Mouse (Mus musculus): Measurements from ENCODE around the gene Fam129a.

Fam129a gene

GRCm38 (mm10) chr1:151699363-151699762 lies 128.4 kb downstream of the Fam129a start:
- no peak for DNase-seq (ENCODE audit: low spot score)

- no peak for DNase-seq (ENCODE audit: low spot score)
These were observed 131.8 kb downstream of the Fam129a start for GRCm38 (mm10) chr1:151702816-151703215.

GRCm38 (mm10) chr1:151705723-151706396 lies 134.9 kb downstream of the Fam129a start:
- DNase-seq (ENCODE audit: low spot score), result peak; percentile 45

- DNase-seq (ENCODE audit: low spot score), result no peak
These were observed 135.4 kb downstream of the Fam129a start for GRCm38 (mm10) chr1:151706397-151706752.

GRCm38 (mm10) chr1:151708966-151709733 lies 138.2 kb downstream of the Fam129a start:
- no peak for DNase-seq (ENCODE audit: low spot score)

GRCm38 (mm10) chr1:151709734-151710022 lies 138.7 kb downstream of the Fam129a start:
- DNase-seq (ENCODE audit: low spot score), result no peak

- no peak for DNase-seq (ENCODE audit: low spot score)
These were observed 139.6 kb downstream of the Fam129a start for GRCm38 (mm10) chr1:151710424-151711055.

- DNase-seq (ENCODE audit: low spot score), result no peak
These were observed 140.1 kb downstream of the Fam129a start for GRCm38 (mm10) chr1:151711062-151711461.

- DNase-seq (ENCODE audit: low spot score), result no peak
These were observed 141.7 kb downstream of the Fam129a start for GRCm38 (mm10) chr1:151712664-151713063.

- no peak for DNase-seq (ENCODE audit: low spot score)
These were observed 142.6 kb downstream of the Fam129a start for GRCm38 (mm10) chr1:151713622-151714021.

- no peak for DNase-seq (ENCODE audit: low spot score)
These were observed 145.2 kb downstream of the Fam129a start for GRCm38 (mm10) chr1:151716024-151716710.

GRCm38 (mm10) chr1:151717624-151718023 lies 146.6 kb downstream of the Fam129a start:
- DNase-seq (ENCODE audit: low spot score), result no peak

- DNase-seq (ENCODE audit: low spot score), result no peak
These were observed 147.6 kb downstream of the Fam129a start for GRCm38 (mm10) chr1:151718575-151718974.

GRCm38 (mm10) chr1:151719911-151720310 lies 148.9 kb downstream of the Fam129a start:
- no peak for DNase-seq (ENCODE audit: low spot score)

- no peak for DNase-seq (ENCODE audit: low spot score)
These were observed 149.6 kb downstream of the Fam129a start for GRCm38 (mm10) chr1:151720566-151720965.

GRCm38 (mm10) chr1:151721357-151721983 lies 150.5 kb downstream of the Fam129a start:
- DNase-seq (ENCODE audit: low spot score), result no peak

GRCm38 (mm10) chr1:151723771-151724170 lies 152.8 kb downstream of the Fam129a start:
- no peak for DNase-seq (ENCODE audit: low spot score)

GRCm38 (mm10) chr1:151725590-151725989 lies 154.6 kb downstream of the Fam129a start:
- DNase-seq (ENCODE audit: low spot score), result no peak

GRCm38 (mm10) chr1:151726358-151726757 lies 155.4 kb downstream of the Fam129a start:
- no peak for DNase-seq (ENCODE audit: low spot score)

- DNase-seq (ENCODE audit: low spot score), result no peak
These were observed 157.2 kb downstream of the Fam129a start for GRCm38 (mm10) chr1:151728141-151728540.

GRCm38 (mm10) chr1:151737146-151737545 lies 166.2 kb downstream of the Fam129a start:
- no peak for DNase-seq (ENCODE audit: low spot score)

GRCm38 (mm10) chr1:151741199-151741621 lies 170.2 kb downstream of the Fam129a start:
- DNase-seq (ENCODE audit: low spot score), result no peak
